Mouse (Mus musculus) bone marrow macrophage, adult 2 months (primary cell): ENCODE results near the gene Map7d2. TPM values are rescaled to one million over a fixed set of nuclear protein-coding genes. Genes with fewer than 3 reads are reported as not detected.

Experiments used
- H3K27ac ChIP-seq: 2 replicates; pipeline ENCODE4 v1.5.1; 2012; ENCODE audit warnings: low read depth, low read length; ENCODE audit not compliant: insufficient read depth
- H3K4me1 ChIP-seq: 2 replicates; pipeline ENCODE4 v1.6.1; 2012; ENCODE audit warnings: low read length; ENCODE audit not compliant: control insufficient read depth, insufficient read depth
- H3K4me3 ChIP-seq: 2 replicates; pipeline ENCODE4 v1.5.1; 2012; ENCODE audit warnings: mild to moderate bottlenecking, low read length, moderate library complexity; ENCODE audit not compliant: insufficient read depth
- CTCF ChIP-seq: IDR thresholded peaks from 2 replicates; pipeline ENCODE4 v1.5.1; 2012; ENCODE audit warnings: low read depth, mild to moderate bottlenecking, low read length, moderate library complexity
- POLR2A ChIP-seq: IDR thresholded peaks from 2 replicates; pipeline ENCODE4 v1.6.1; 2012; ENCODE audit warnings: mild to moderate bottlenecking, low read depth, low read length, borderline replicate concordance
- polyA plus RNA-seq: library from polyadenylated mRNA; stranded (reverse); fragments of >200 nt; gene quantifications from 2 replicates; pipeline ENCODE4 v1.2.4, GENCODE M21; 2012; ENCODE audit not compliant: missing spikeins, insufficient read depth, insufficient read length

Gene Map7d2
- polyA plus RNA-seq, 1 experiment: not detected

DNA sequence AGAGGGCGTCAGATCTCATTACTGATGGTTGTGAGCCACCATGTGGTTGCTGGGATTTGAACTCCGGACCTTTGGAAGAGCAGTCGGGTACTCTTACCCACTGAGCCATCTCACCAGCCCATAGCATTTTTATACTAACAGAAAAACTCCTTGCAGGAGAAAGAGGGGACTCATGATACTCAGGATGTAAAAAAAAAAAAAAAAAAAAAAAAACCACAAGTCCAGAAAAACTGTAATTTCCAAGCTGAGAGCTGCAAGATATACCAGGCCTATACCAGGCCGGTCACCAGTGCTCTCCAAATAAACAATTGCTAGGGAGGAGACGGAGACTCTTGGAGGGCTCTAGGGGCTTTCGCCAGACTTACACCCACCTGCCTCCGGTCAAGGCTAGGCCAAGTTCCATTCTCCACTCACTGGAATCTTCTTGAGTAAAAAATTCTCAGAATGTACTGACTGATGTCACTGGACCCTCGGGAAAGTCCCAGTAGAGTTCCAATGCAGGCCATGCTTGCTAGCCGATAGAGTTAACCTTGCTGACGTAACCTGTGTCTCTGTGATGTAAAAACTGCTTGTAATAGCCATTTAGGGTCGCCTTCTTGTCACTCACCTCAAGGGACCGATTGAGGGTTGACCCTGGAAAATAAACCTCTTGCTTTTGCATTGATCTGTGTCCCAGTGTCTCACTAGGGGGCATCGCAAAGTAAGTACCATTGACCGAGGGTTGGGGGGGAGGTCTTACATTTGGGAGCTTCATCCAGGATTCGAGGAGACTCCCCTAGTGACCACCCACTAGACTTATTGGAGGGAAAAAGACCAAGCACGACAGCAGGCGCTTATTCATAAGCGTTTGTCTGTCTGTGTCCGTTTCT is 95.7 kb downstream of the Map7d2 start:
- no peak overlapping the region for H3K27ac ChIP-seq
- no peaks in the 10 kb centered on the region for H3K4me1 ChIP-seq
- TF ChIP-seq CTCF (no peak), POLR2A (no peak)
- no peak overlapping the region for H3K4me3 ChIP-seq

DNA sequence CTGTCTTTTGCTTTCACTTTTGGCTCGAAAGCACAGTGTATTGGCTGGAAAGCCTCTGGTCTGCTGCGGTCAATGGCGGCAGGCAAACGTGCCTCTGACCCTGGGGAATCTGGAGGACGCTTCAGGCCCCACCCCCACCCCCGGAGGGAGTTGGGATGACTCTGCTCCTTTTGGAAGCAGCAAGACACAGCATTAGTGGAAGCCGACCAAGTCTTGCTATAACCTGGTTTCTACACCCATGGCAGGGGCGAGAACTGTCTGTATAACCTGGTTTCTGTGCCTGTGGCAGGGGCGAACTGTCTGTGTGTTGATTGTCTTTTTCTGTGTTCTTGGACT is 96.3 kb downstream of the Map7d2 start:
- no peak overlapping the region for H3K4me3 ChIP-seq
- H3K4me1 ChIP-seq: no peaks in the 10 kb centered on the region
- TF ChIP-seq POLR2A (no peak), CTCF (no peak)
- H3K27ac ChIP-seq: no peak overlapping the region

GRCm38 (mm10) chrX:159515599-159515998 is 101.2 kb downstream of the Map7d2 start:
- Histone ChIP-seq H3K27ac (no peak overlapping the region), H3K4me3 (no peak overlapping the region), H3K4me1 (no peaks in the 10 kb centered on the region)
- no peak for TF ChIP-seq POLR2A
- no peak for TF ChIP-seq CTCF

DNA sequence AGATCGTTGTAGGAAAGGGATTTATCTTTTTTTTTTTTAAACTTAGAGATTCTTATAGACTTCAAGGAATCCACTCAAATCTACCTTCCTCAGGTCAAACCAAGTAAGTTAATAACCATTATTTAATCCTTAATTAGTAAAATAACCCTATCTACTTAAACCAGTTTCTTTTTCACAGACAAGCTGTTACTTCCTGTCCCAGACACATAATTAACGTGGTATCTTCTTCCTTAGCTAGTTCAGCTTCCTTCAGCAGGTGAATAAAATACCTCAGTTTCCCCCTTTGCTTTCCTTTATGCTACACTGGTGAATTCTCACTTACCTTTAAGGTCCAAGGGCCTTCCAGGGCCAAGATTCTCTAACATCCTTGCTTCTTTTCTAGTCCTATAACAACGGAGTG is 107.4 kb downstream of the Map7d2 start:
- TF ChIP-seq CTCF (no peak), POLR2A (no peak)
- Histone ChIP-seq H3K4me1 (no peaks in the 10 kb centered on the region), H3K4me3 (no peak overlapping the region), H3K27ac (no peak overlapping the region)

GRCm38 (mm10) chrX:159522651-159523050 is 108.3 kb downstream of the Map7d2 start:
- H3K4me1 ChIP-seq: no peaks in the 10 kb centered on the region

GRCm38 (mm10) chrX:159526388-159526787 is 112.0 kb downstream of the Map7d2 start, which contains the start of gene Bclaf3:
Gene Bclaf3 (plus strand): TSS chrX:159526688.
- H3K4me3 ChIP-seq: no peak within 1 kb of the TSS
- H3K4me1 ChIP-seq: no peaks in the 10 kb centered on the region

More at GRCm38 (mm10) chrX:159522651-159523050, 108.3 kb downstream of the Map7d2 start:
- Histone ChIP-seq H3K27ac (no peak overlapping the region), H3K4me3 (no peak overlapping the region)
- TF ChIP-seq CTCF (no peak), POLR2A (no peak)

DNA sequence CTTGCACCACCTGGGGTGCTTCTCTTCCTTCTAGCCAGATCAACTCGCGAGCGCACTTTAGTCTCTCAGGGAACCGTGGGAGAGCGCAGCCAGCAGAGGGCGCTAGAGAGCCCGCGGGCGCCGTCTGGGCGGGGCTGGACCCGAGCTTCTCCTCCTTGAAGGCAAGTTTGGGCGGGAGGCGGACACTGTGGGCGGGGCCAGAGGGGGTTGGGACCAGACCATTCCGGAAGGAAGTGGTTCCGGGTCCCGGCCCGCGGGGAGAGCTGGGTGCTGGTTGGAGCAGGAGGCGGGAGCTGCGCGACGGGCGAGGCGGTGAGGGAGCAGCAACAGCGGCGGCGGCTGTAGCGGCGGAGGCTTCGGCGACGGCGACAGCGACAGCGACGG is 118.0 kb downstream of the Map7d2 start:
- H3K4me1 ChIP-seq: no peaks in the 10 kb centered on the region
- H3K4me3 ChIP-seq: peak overlapping the region; percentile 91
- no peak for TF ChIP-seq POLR2A
- TF ChIP-seq CTCF: peak; percentile 40; the same call in 1 of the 2 replicates
- no peak overlapping the region for H3K27ac ChIP-seq

More at GRCm38 (mm10) chrX:159526388-159526787, 112.0 kb downstream of the Map7d2 start, which contains the start of gene Bclaf3:
- TF ChIP-seq CTCF: no peak
- no peak for TF ChIP-seq POLR2A
- no peak within 1 kb of the TSS for H3K27ac ChIP-seq

DNA sequence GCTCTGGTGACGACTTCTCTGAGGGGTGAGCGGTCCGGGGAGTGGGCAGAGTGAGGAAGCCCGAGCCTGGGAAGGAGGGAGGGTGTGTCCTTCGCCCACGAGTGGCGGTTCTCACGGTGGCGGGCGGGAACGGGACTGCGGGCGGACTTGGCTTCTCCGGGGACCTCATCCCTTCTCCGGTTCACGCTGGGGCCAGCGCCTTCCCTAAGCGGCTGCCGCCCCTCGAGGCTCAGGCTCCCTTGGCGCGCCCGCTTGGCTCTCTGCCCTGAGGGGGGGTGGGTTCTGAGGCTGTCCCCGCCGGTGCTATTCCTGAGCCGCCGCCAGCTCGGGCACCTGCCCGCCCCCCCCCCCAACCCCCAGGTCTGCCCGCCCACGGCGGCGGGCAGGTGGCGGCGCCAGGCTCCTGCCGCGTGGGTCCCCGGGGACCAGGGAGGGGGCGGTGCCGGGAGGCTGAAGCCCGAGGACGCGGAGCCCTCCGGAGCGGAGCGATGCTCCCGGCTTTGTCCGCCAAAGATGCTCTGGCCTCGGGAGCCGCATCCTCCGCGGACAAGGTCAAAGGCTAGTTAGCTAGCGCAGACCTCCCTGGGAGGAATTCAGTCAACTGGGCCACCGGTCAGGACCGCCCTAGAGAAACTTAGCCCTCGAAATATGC is 118.6 kb downstream of the Map7d2 start:
- no peak overlapping the region for H3K27ac ChIP-seq
- TF ChIP-seq CTCF (no peak), POLR2A (no peak)
- H3K4me3 ChIP-seq: peak overlapping the region; percentile 91
- no peaks in the 10 kb centered on the region for H3K4me1 ChIP-seq

DNA sequence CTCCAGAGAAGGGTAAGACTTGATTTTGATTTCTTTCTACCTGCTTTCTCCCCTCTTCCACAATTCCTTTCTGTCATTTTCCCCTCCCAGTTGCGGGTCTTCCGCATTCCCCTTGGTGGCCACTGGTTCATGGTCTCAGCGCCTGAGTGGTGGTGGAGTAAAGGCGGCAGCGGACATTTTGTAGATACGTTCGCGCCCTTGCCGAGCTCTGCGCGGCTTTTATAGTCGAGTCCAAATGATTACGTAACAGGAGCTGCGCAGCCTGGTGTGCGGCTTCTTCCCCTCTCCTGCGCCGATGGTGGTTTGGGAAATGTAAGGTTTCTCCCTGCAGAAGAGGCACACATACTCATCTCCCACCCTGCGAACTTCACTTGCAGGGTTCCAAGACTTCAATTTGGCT is 127.6 kb downstream of the Map7d2 start:
- no peak overlapping the region for H3K27ac ChIP-seq
- TF ChIP-seq CTCF (no peak), POLR2A (no peak)
- H3K4me1 ChIP-seq: no peaks in the 10 kb centered on the region
- no peak overlapping the region for H3K4me3 ChIP-seq

GRCm38 (mm10) chrX:159547093-159547492 is 132.7 kb downstream of the Map7d2 start:
- Histone ChIP-seq H3K4me1 (no peaks in the 10 kb centered on the region), H3K27ac (no peak overlapping the region), H3K4me3 (no peak overlapping the region)
- TF ChIP-seq CTCF: no peak
- TF ChIP-seq POLR2A: no peak

Other genes with a start within 250 kb of the Map7d2 start
- 49.1 and 79.0 TPM in 2 replicates for gene Rps6ka3, start 204.3 kb upstream of the Map7d2 start, polyA plus RNA-seq
- gene Eif1ax, start 42.4 kb upstream of the Map7d2 start, polyA plus RNA-seq: 20.6 and 25.1 TPM in 2 replicates
- gene Bclaf3, start 112.1 kb downstream of the Map7d2 start, polyA plus RNA-seq: 9.5 and 10.7 TPM in 2 replicates
- gene Sh3kbp1, start 212.7 kb downstream of the Map7d2 start, polyA plus RNA-seq: 134 and 139 TPM in 2 replicates